In the genomic region with DNA sequence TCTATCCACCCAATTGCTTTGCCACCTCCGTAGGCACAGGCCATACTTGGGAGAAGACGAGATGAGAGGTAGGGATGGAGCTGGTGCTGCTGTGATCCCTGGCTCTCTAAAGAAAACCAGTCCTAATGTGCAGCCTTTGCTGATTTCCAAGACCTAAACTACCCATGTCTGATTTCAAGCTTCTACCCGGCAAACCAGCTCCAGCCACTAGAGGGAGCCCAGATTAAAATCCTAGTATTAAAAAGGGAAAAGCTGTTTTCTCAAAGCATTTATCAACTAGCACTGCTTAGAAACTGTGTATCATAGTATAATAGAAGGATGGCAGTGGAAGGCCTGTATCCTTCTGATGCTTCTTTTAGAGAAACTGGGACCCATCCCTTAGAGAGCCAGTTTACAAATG, we compare ENCODE assay signal across 8 mouse cellular contexts. TPM values are rescaled to one million over a fixed set of nuclear protein-coding genes. Genes with fewer than 3 reads are reported as not detected.
DNase-seq lines count a peak whose midpoint lies in the region; ATAC-seq lines count a peak whose summit lies in the region.

No protein-coding gene starts in this region.

- H3K9me3 ChIP-seq in hindbrain, embryonic 14.5 days (ENCODE audit: control insufficient read depth, low read length) = no peaks in the 10 kb centered on the region
- no peaks in the 10 kb centered on the region for H3K9me3 ChIP-seq in hindbrain, embryonic 16.5 days (ENCODE audit: control insufficient read depth, low read length)

- no peaks in the 10 kb centered on the region for H3K27me3 ChIP-seq in hindbrain, embryonic 14.5 days (ENCODE audit: control insufficient read depth, insufficient read depth, low read length)
- no peaks in the 10 kb centered on the region for H3K27me3 ChIP-seq in hindbrain, embryonic 16.5 days (replicated peaks; ENCODE audit: control insufficient read depth, insufficient read depth, low read length)

- H3K27ac ChIP-seq in hindbrain, embryonic 14.5 days = no peak overlapping the region
- H3K27ac ChIP-seq in hindbrain, embryonic 16.5 days (ENCODE audit: low read depth, low read length) = no peak overlapping the region
- peak overlapping the region; percentile 41; the same call in 1 of the 2 replicates for H3K27ac ChIP-seq in brown adipose tissue, adult 24 weeks (replicated peaks; ENCODE audit: low read depth, low read length)

- H3K4me3 ChIP-seq in hindbrain, embryonic 14.5 days (replicated peaks; ENCODE audit: low read length) = no peak overlapping the region
- H3K4me3 ChIP-seq in hindbrain, embryonic 16.5 days (ENCODE audit: low read length) = no peak overlapping the region
- H3K4me3 ChIP-seq in brown adipose tissue, adult 24 weeks (ENCODE audit: insufficient read depth, low read depth, low read length) = no peak overlapping the region

- H3K4me1 ChIP-seq in hindbrain, embryonic 14.5 days (replicated peaks; ENCODE audit: control insufficient read depth, insufficient read depth, low read length) = no peaks in the 10 kb centered on the region
- H3K4me1 ChIP-seq in hindbrain, embryonic 16.5 days (ENCODE audit: control insufficient read depth, insufficient read depth, low read depth, low read length) = peaks cover 3% of the 10 kb centered on the region
- no peaks in the 10 kb centered on the region for H3K4me1 ChIP-seq in brown adipose tissue, adult 24 weeks (ENCODE audit: control insufficient read depth, insufficient read depth, insufficient read length, low read length)

- H3K36me3 ChIP-seq in hindbrain, embryonic 14.5 days (replicated peaks; ENCODE audit: control insufficient read depth, insufficient read depth) = no peaks in the 10 kb centered on the region
- no peaks in the 10 kb centered on the region for H3K36me3 ChIP-seq in hindbrain, embryonic 16.5 days (ENCODE audit: control insufficient read depth, insufficient read depth, low read length)

- H3K9ac ChIP-seq in hindbrain, embryonic 14.5 days = no peak overlapping the region
- no peak overlapping the region for H3K9ac ChIP-seq in hindbrain, embryonic 16.5 days (ENCODE audit: low read depth, low read length)

- ATAC-seq in hindbrain, embryonic 14.5 days (ENCODE audit: low FRiP score) = no peak
- no peak for ATAC-seq in hindbrain, embryonic 16.5 days
- peak; percentile 72; the same call in 1 of the 2 replicates for ATAC-seq in frontal cortex, adult (ENCODE audit: low TSS enrichment)
- ATAC-seq in megakaryocyte, adult 5-6 weeks (ENCODE audit: poor library complexity, severe bottlenecking) = peak; percentile 64

- 28% methylated on average over 3 of the region's 3 CpGs for WGBS in hindbrain, embryonic 14.5 days
- WGBS in hindbrain, embryonic 16.5 days = 42% methylated on average over 3 of the region's 3 CpGs

- no peak overlapping the region for H3K4me2 ChIP-seq in hindbrain, embryonic 14.5 days (replicated peaks)
- H3K4me2 ChIP-seq in hindbrain, embryonic 16.5 days (ENCODE audit: low read length) = no peak overlapping the region

- DNase-seq in hindbrain, embryonic 14.5 days (ENCODE audit: low spot score) = peak; percentile 61
- peak; percentile 26 for DNase-seq in ES-CJ7 (ENCODE audit: low read depth, low spot score)
- peak; percentile 13 to 68 for DNase-seq in layer of hippocampus, adult 8-10 months (ENCODE audit: low spot score in 2 of 2)
- no peak for DNase-seq in spleen, adult 12 weeks (ENCODE audit: low spot score)

RNA-seq across cellular contexts. Expression of a gene that starts 5.0 kb away (rescaled TPM):
- polyA plus RNA-seq in hindbrain, embryonic 14.5 days (2014; fragmentation: Nextera tagmentation; extraction: Ambion mirVana) = 0.13 and 0.27 TPM in 2 replicates
- 0.45 and 0.51 TPM in 2 replicates for polyA plus RNA-seq in hindbrain, embryonic 16.5 days (2015; fragmentation: Nextera tagmentation; extraction: Ambion mirVana)
- polyA plus RNA-seq in brown adipose tissue, adult 24 weeks (2012; ENCODE audit: insufficient read depth, insufficient read length, missing spikeins) = 63.4 and 127 TPM in 2 replicates
- under 1 TPM in 3 of 4 experiments, not detected in 1; 0.19 to 0.43 (median 0.31) TPM for total RNA-seq in layer of hippocampus, adult 8-10 months (2022)
- total RNA-seq in megakaryocyte, adult 5-6 weeks (2015) = 0.07 and 0.76 TPM in 2 replicates
- total RNA-seq in megakaryocyte, adult 5-6 weeks (2017) = 0.55 and 1.1 TPM in 2 replicates

Comparison
In these comparisons a context has a peak if more than half of its experiments do, and no peak if none do; other contexts are left out.
1. ATAC-seq: peak in frontal cortex, adult (single experiment) and megakaryocyte, adult 5-6 weeks (single experiment); none in hindbrain, embryonic 14.5 days (single experiment) and hindbrain, embryonic 16.5 days (single experiment).
2. RNA of a gene that starts 5.0 kb away (polyA plus RNA-seq): 63.4 to 127 TPM in brown adipose tissue, adult 24 weeks; 0.45 to 0.51 TPM in hindbrain, embryonic 16.5 days and 0.13 to 0.27 TPM in hindbrain, embryonic 14.5 days; every median in the first group is over 10 times any median in the second.